Mouse (Mus musculus) liver, embryonic 12.5 days (tissue): ENCODE results near the gene Ptch2. TPM values are rescaled to one million over a fixed set of nuclear protein-coding genes. Genes with fewer than 3 reads are reported as not detected.
A peak's percentile ranks its signal among the peaks of the same experiment; 100 is the strongest.

ENCODE experiments used
- ATAC-seq: fragments of 200-750 bp; cut with Nextera tagmentation; 2 replicates; pipeline ENCODE4 v1.8.0; 2017; ENCODE audit warnings: moderate number of reproducible peaks, mild to moderate bottlenecking, moderate library complexity
- H3K27ac ChIP-seq: fragments of 300-500 bp; sonication (generic); 2 replicates; pipeline ENCODE4 v1.5.1; 2016; ENCODE audit warnings: mild to moderate bottlenecking
- H3K27me3 ChIP-seq: fragments of 300-500 bp; sonication (generic); replicated peaks from 2 replicates; pipeline ENCODE4 v1.6.1; 2016; ENCODE audit warnings: mild to moderate bottlenecking, moderate library complexity
- H3K36me3 ChIP-seq: fragments of 300-500 bp; sonication (generic); 2 replicates; pipeline ENCODE4 v1.6.1; 2016; ENCODE audit warnings: mild to moderate bottlenecking, moderate library complexity
- H3K4me1 ChIP-seq: fragments of 300-500 bp; sonication (generic); 2 replicates; pipeline ENCODE4 v1.6.1; 2016
- H3K4me2 ChIP-seq: fragments of 300-500 bp; sonication (generic); 2 replicates; pipeline ENCODE4 v1.6.1; 2016; ENCODE audit warnings: mild to moderate bottlenecking, moderate library complexity
- H3K4me3 ChIP-seq: fragments of 300-500 bp; sonication (generic); 2 replicates; pipeline ENCODE4 v1.5.1; 2016; ENCODE audit warnings: mild to moderate bottlenecking, moderate library complexity
- H3K9ac ChIP-seq: fragments of 300-500 bp; sonication (generic); 2 replicates; pipeline ENCODE4 v1.6.1; 2016; ENCODE audit warnings: mild to moderate bottlenecking, moderate library complexity
- H3K9me3 ChIP-seq: fragments of 300-500 bp; sonication (generic); replicated peaks from 2 replicates; pipeline ENCODE4 v1.6.1; 2016; ENCODE audit warnings: mild to moderate bottlenecking, moderate library complexity
- WGBS: fragments of 180-500 bp; shearing (Covaris S2); methylation state at CpG from one replicate; pipeline ENCODE4 v1.1.7; 2016; ENCODE audit not compliant: insufficient replicate concordance; 5-methylcytosine and 5-hydroxymethylcytosine counted together
- polyA plus RNA-seq: library from polyadenylated mRNA; unstranded; fragments of >200 nt; fragmentation: Nextera tagmentation; extraction: Ambion mirVana; gene quantifications from 2 replicates; pipeline ENCODE4 v1.2.1, GENCODE M21; 2016

The Ptch2 gene
- polyA plus RNA-seq, 1 experiment from 2014 or later = 1.4 TPM

GRCm38 (mm10) chr4:117123546-117124217 is 27.8 kb downstream of the Ptch2 start:
- Histone ChIP-seq H3K9ac (no peak overlapping the region), H3K9me3 (no peaks in the 10 kb centered on the region), H3K27ac (no peak overlapping the region), H3K36me3 (peaks cover 9% of the 10 kb centered on the region), H3K4me2 (no peak overlapping the region), H3K4me1 (peaks cover 57% of the 10 kb centered on the region), H3K27me3 (no peaks in the 10 kb centered on the region), H3K4me3 (no peak overlapping the region)
- 72% methylated on average over 7 of the region's 9 CpGs for WGBS
- ATAC-seq = no peak

GRCm38 (mm10) chr4:117124218-117124517 is 28.3 kb downstream of the Ptch2 start:
- WGBS = 49% methylated on average over 3 of the region's 3 CpGs
- H3K4me1 ChIP-seq = peaks cover 55% of the 10 kb centered on the region
- peak overlapping the region; percentile 65 for H3K27ac ChIP-seq
- ATAC-seq = no peak
- H3K27me3 ChIP-seq = no peaks in the 10 kb centered on the region
- peaks cover 14% of the 10 kb centered on the region for H3K36me3 ChIP-seq
- no peak overlapping the region for H3K4me3 ChIP-seq
- peak overlapping the region; percentile 35 for H3K4me2 ChIP-seq
- no peak overlapping the region for H3K9ac ChIP-seq
- no peaks in the 10 kb centered on the region for H3K9me3 ChIP-seq

GRCm38 (mm10) chr4:117124518-117125347 is 28.9 kb downstream of the Ptch2 start:
- Histone ChIP-seq H3K9ac (peak overlapping the region; percentile 27), H3K4me3 (no peak overlapping the region), H3K27me3 (no peaks in the 10 kb centered on the region), H3K27ac (peak overlapping the region; percentile 65), H3K9me3 (no peaks in the 10 kb centered on the region), H3K4me1 (peaks cover 50% of the 10 kb centered on the region), H3K36me3 (peaks cover 15% of the 10 kb centered on the region), H3K4me2 (peak overlapping the region; percentile 35)
- ATAC-seq = no peak
- WGBS = 21% methylated on average over 14 of the region's 14 CpGs

- peak within 1 kb of the TSS; percentile 65 for H3K27ac ChIP-seq
- no peak for ATAC-seq
- 35% methylated on average over 8 of the region's 8 CpGs for WGBS
- H3K36me3 ChIP-seq = peaks cover 17% of the 10 kb centered on the region
- H3K27me3 ChIP-seq = peaks cover 7% of the 10 kb centered on the region
- H3K9me3 ChIP-seq = no peaks in the 10 kb centered on the region
- peak within 1 kb of the TSS; percentile 27 for H3K9ac ChIP-seq
- peak within 1 kb of the TSS; percentile 35 for H3K4me2 ChIP-seq
- no peak within 1 kb of the TSS for H3K4me3 ChIP-seq
- peaks cover 45% of the 10 kb centered on the region for H3K4me1 ChIP-seq
Observed at GRCm38 (mm10) chr4:117125348-117125909, 29.6 kb downstream of the Ptch2 start, which contains the start of gene Btbd19. Btbd19 (minus strand) TSS chr4:117125725.

GRCm38 (mm10) chr4:117125910-117126674 is 30.2 kb downstream of the Ptch2 start:
- no peaks in the 10 kb centered on the region for H3K9me3 ChIP-seq
- 38% methylated on average over 15 of the region's 15 CpGs for WGBS
- H3K27ac ChIP-seq = peak overlapping the region; percentile 65
- H3K4me1 ChIP-seq = peaks cover 42% of the 10 kb centered on the region
- ATAC-seq = peak; percentile 33; the same call in 1 of the 2 replicates
- H3K4me3 ChIP-seq = no peak overlapping the region
- H3K9ac ChIP-seq = no peak overlapping the region
- peaks cover 18% of the 10 kb centered on the region for H3K36me3 ChIP-seq
- H3K27me3 ChIP-seq = peaks cover 13% of the 10 kb centered on the region
- H3K4me2 ChIP-seq = peak overlapping the region; percentile 35; the same call in 1 of the 2 replicates

- WGBS = 63% methylated on average over 9 of the region's 9 CpGs
- Histone ChIP-seq H3K9ac (no peak within 1 kb of the TSS), H3K4me3 (no peak within 1 kb of the TSS), H3K4me1 (peaks cover 35% of the 10 kb centered on the region), H3K4me2 (peak within 1 kb of the TSS; percentile 35; the same call in 1 of the 2 replicates), H3K9me3 (no peaks in the 10 kb centered on the region), H3K36me3 (peaks cover 24% of the 10 kb centered on the region), H3K27me3 (peaks cover 20% of the 10 kb centered on the region), H3K27ac (peak within 1 kb of the TSS; percentile 65)
- ATAC-seq = no peak
Observed at GRCm38 (mm10) chr4:117126675-117127290, 30.9 kb downstream of the Ptch2 start, which contains the start of gene Tctex1d4. Tctex1d4 (plus strand) TSS chr4:117126794.

- Histone ChIP-seq H3K36me3 (peaks cover 24% of the 10 kb centered on the region), H3K4me1 (peaks cover 44% of the 10 kb centered on the region), H3K4me3 (no peak overlapping the region), H3K27me3 (peaks cover 34% of the 10 kb centered on the region), H3K9ac (no peak overlapping the region), H3K27ac (no peak overlapping the region), H3K4me2 (no peak overlapping the region), H3K9me3 (no peaks in the 10 kb centered on the region)
- no peak for ATAC-seq
- 78% methylated on average over 33 of the region's 33 CpGs for WGBS
Observed at GRCm38 (mm10) chr4:117127991-117128686, 32.3 kb downstream of the Ptch2 start.

- Histone ChIP-seq H3K27me3 (peaks cover 39% of the 10 kb centered on the region), H3K27ac (no peak overlapping the region), H3K4me1 (peaks cover 41% of the 10 kb centered on the region), H3K4me3 (no peak overlapping the region), H3K9me3 (no peaks in the 10 kb centered on the region), H3K36me3 (peaks cover 24% of the 10 kb centered on the region), H3K4me2 (no peak overlapping the region), H3K9ac (no peak overlapping the region)
- 79% methylated on average over 6 of the region's 6 CpGs for WGBS
- ATAC-seq = no peak
Observed at GRCm38 (mm10) chr4:117130790-117131189, 34.9 kb downstream of the Ptch2 start.

- Histone ChIP-seq H3K36me3 (peaks cover 24% of the 10 kb centered on the region), H3K9me3 (no peaks in the 10 kb centered on the region), H3K9ac (no peak overlapping the region), H3K4me1 (peaks cover 41% of the 10 kb centered on the region), H3K27me3 (peaks cover 39% of the 10 kb centered on the region), H3K27ac (no peak overlapping the region), H3K4me2 (no peak overlapping the region), H3K4me3 (no peak overlapping the region)
- 75% methylated on average over 6 of the region's 6 CpGs for WGBS
- ATAC-seq = no peak
Observed at GRCm38 (mm10) chr4:117131198-117131597, 35.3 kb downstream of the Ptch2 start.

GRCm38 (mm10) chr4:117131890-117132793 is 36.3 kb downstream of the Ptch2 start:
- Histone ChIP-seq H3K9ac (no peak overlapping the region), H3K4me1 (peaks cover 40% of the 10 kb centered on the region), H3K4me3 (peak overlapping the region; percentile 85; the same call in 1 of the 2 replicates), H3K4me2 (peak overlapping the region; percentile 99), H3K36me3 (peaks cover 24% of the 10 kb centered on the region), H3K27me3 (peaks cover 39% of the 10 kb centered on the region), H3K9me3 (no peaks in the 10 kb centered on the region), H3K27ac (no peak overlapping the region)
- ATAC-seq = no peak
- WGBS = 45% methylated on average over 7 of the region's 7 CpGs
